Mouse (Mus musculus): ENCODE data around the gene Tmco2. TPM values are rescaled to one million over a fixed set of nuclear protein-coding genes. Genes with fewer than 3 reads are reported as not detected.

Gene Tmco2
- polyA plus RNA-seq (2012; ENCODE audit: low replicate concordance), result 0.27 TPM in 1 of 2 replicates, not detected in the other

DNA sequence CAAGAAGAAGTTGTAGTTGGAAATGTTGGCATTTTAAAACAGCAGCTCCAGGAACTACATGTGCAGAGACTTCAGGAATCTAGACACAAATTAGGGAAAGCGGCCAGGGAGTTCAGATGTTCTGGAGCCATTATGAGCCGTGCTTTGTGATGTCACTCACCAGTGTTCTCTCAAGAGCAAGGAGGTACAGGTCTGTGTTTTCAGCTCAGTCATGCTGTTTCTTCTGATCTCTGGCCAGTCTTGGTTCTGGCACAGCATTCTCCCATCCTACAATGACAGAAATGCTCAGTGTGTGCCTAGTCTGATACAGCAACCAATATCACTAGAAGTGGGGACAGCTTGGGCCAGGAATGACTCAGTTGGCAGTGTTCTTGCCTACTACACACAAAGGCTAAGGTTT lies at the start of gene Tmco2:
TSS of gene Tmco2 (minus strand) at position 101 of the 400 bp plus-strand sequence.

GRCm38 (mm10) chr4:121097650-121098378 lies 11.2 kb downstream of the Tmco2 start, which contains the start of gene Zmpste24:
Zmpste24 (minus strand) TSS chr4:121098241.

Other genes starting within 250 kb of the Tmco2 start
- gene Exo5, start 184.2 kb downstream of the Tmco2 start, polyA plus RNA-seq (2012; ENCODE audit: low replicate concordance), result 2.7 and 4.3 TPM in 2 replicates
- 0.89 and 2.9 TPM in 2 replicates for gene Zfp69, start 157.5 kb downstream of the Tmco2 start, polyA plus RNA-seq (2012; ENCODE audit: low replicate concordance)
- gene Smap2, start 92.0 kb downstream of the Tmco2 start, polyA plus RNA-seq (2012; ENCODE audit: low replicate concordance), result 37.9 and 49.8 TPM in 2 replicates
- gene Col9a2, start 69.8 kb downstream of the Tmco2 start, polyA plus RNA-seq (2012; ENCODE audit: low replicate concordance), result 0.25 TPM in 1 of 2 replicates, not detected in the other
- gene Zmpste24, start 11.0 kb downstream of the Tmco2 start, polyA plus RNA-seq (2012; ENCODE audit: low replicate concordance), result 1.4 and 3.3 TPM in 2 replicates
- 1.8 and 3.2 TPM in 2 replicates for gene Rlf, start 105.9 kb upstream of the Tmco2 start, polyA plus RNA-seq (2012; ENCODE audit: low replicate concordance)
- not detected in 2 replicates for gene Gm12888, start 215.7 kb upstream of the Tmco2 start, polyA plus RNA-seq (2012; ENCODE audit: low replicate concordance)